21 mouse cellular contexts compared by ENCODE assay signal in the genomic region with DNA sequence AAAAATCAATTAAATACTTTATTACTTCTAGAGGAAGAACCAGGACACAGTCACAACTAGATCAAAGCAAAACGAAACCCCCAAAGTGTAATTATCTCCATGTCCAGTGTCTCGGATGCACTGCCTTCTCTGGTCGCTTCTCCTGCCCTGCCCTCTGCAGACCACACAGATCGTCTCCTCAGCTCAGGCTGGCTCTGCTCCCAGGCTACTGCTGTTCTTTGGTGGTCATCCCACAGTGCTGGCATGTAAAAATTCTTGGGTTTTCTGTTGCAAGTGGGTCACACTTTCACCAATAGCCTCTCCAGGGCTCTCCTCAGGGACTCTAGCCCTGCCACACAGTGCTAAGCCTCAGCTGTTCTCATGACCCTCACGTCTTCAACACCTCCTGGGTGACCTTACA.
DNase-seq lines count a peak whose midpoint lies in the region; ATAC-seq and TF ChIP-seq lines count a peak whose summit lies in the region.
"Had no signal": no experiment of that assay in that cellular context is flagged by ENCODE, and none has a peak within 500 bp of the region (broad histone marks: within the 10 kb centered on the region; RNA-seq: fewer than 3 reads in every experiment).

No protein-coding gene starts in this region.

- TF ChIP-seq CTCF in cerebellum, adult 2 months (IDR thresholded peaks at IDR 0.05; ENCODE audit: borderline replicate concordance, insufficient read depth, low read depth, low read length): no peak
- TF ChIP-seq CTCF in lung, adult 2 months (IDR thresholded peaks at IDR 0.05; ENCODE audit: insufficient read depth, low read length): no peak

- H3K36me3 ChIP-seq in heart, embryonic 10.5 days: no peaks in the 10 kb centered on the region
- H3K36me3 ChIP-seq: embryonic facial prominence, embryonic 13.5 days; forebrain, embryonic 12.5 days; heart, embryonic 15.5 days; hindbrain, embryonic 10.5 days; hindbrain, embryonic 15.5 days had no signal

- intact Hi-C loops in heart, postnatal 25 days (cut with DNase I): no loop called here

- H3K27ac ChIP-seq in cerebellum, adult 2 months (ENCODE audit: insufficient read depth, low read length): no peak overlapping the region
- no peak overlapping the region for H3K27ac ChIP-seq in heart, embryonic 10.5 days
- H3K27ac ChIP-seq: embryonic facial prominence, embryonic 13.5 days; forebrain, embryonic 12.5 days; heart, embryonic 15.5 days; hindbrain, embryonic 10.5 days; hindbrain, embryonic 15.5 days had no signal

- H3K27me3 ChIP-seq in cerebellum, adult 2 months (ENCODE audit: control insufficient read depth, insufficient read depth, low read length): no peaks in the 10 kb centered on the region
- H3K27me3 ChIP-seq in heart, embryonic 10.5 days (ENCODE audit: insufficient read depth, poor library complexity, severe bottlenecking): no peaks in the 10 kb centered on the region
- H3K27me3 ChIP-seq: embryonic facial prominence, embryonic 13.5 days; forebrain, embryonic 12.5 days; heart, embryonic 15.5 days; hindbrain, embryonic 15.5 days had no signal

- H3K4me1 ChIP-seq in cerebellum, adult 2 months (ENCODE audit: control insufficient read depth, insufficient read depth, low read length): peaks cover 12% of the 10 kb centered on the region
- H3K4me1 ChIP-seq in heart, embryonic 10.5 days: no peaks in the 10 kb centered on the region
- no peaks in the 10 kb centered on the region for H3K4me1 ChIP-seq in lung, adult 2 months (ENCODE audit: control insufficient read depth, insufficient read depth, low read length)
- H3K4me1 ChIP-seq: forebrain, embryonic 12.5 days; heart, embryonic 15.5 days; hindbrain, embryonic 10.5 days had no signal

- peak; percentile 21 to 32 for DNase-seq in cerebellum, adult 2 months
- peak; percentile 46 for DNase-seq in heart, embryonic 10.5 days (ENCODE audit: low spot score)
- no peak for DNase-seq in heart, postnatal 25 days (ENCODE audit: low spot score)
- DNase-seq in lung, postnatal 10 days: peak; percentile 22
- no peak for DNase-seq in lung, adult 2 months
- DNase-seq: adrenal gland, postnatal 25 days; gastrocnemius, postnatal 10 days; heart, adult 18-20 months; heart, postnatal 14 days had no signal

- ATAC-seq in cerebellum, adult (ENCODE audit: insufficient number of reproducible peaks, low FRiP score, low TSS enrichment): no peak
- ATAC-seq in megakaryocyte-erythroid progenitor cell, adult 5-6 weeks (replicated peaks; ENCODE audit: low FRiP score, low TSS enrichment, poor library complexity, severe bottlenecking): no peak
- ATAC-seq: activated CD4-positive, CD25-positive, alpha-beta regulatory T cell, adult 4 months; forebrain, embryonic 16.5 days; inflammation-experienced regulatory T-cells, adult 6 months; intestine, postnatal 0 days; Patski had no signal

- no peaks in the 10 kb centered on the region for H3K9me3 ChIP-seq in heart, embryonic 10.5 days
- H3K9me3 ChIP-seq: embryonic facial prominence, embryonic 13.5 days; forebrain, embryonic 12.5 days; heart, embryonic 15.5 days; hindbrain, embryonic 10.5 days; hindbrain, embryonic 15.5 days had no signal

- WGBS in cerebellum, adult 2 months: 37% methylated on average over 5 of the region's 5 CpGs
- 65% methylated on average over 5 of the region's 5 CpGs for WGBS in heart, embryonic 10.5 days
- WGBS in lung, adult 2 months: 52% methylated on average over 5 of the region's 5 CpGs

- no peak for TF ChIP-seq POLR2A in cerebellum, adult 2 months (IDR thresholded peaks at IDR 0.05; ENCODE audit: borderline replicate concordance, insufficient read depth, low read length)
- TF ChIP-seq POLR2A in lung, adult 2 months (IDR thresholded peaks at IDR 0.05; ENCODE audit: borderline replicate concordance, extremely low read depth, low read depth, low read length): no peak

- H3K4me3 ChIP-seq in cerebellum, adult 2 months (replicated peaks; ENCODE audit: insufficient read depth, low read depth, low read length): no peak overlapping the region
- H3K4me3 ChIP-seq in heart, embryonic 10.5 days: no peak overlapping the region
- H3K4me3 ChIP-seq in lung, adult 2 months (replicated peaks; ENCODE audit: extremely low read depth, low read depth, low read length): no peak overlapping the region
- H3K4me3 ChIP-seq: embryonic facial prominence, embryonic 13.5 days; forebrain, embryonic 12.5 days; heart, embryonic 15.5 days; hindbrain, embryonic 10.5 days; hindbrain, embryonic 15.5 days had no signal

Comparison
In these comparisons a context has a peak if more than half of its experiments do, and no peak if none do; other contexts are left out.
1. DNase-seq: peak in cerebellum, adult 2 months (2 of 2), heart, embryonic 10.5 days (single experiment) and lung, postnatal 10 days (single experiment); none in heart, postnatal 25 days (single experiment) and lung, adult 2 months (single experiment).